Mouse (Mus musculus): Measurements from ENCODE around the gene Mrps21. TPM values are rescaled to one million over a fixed set of nuclear protein-coding genes. Genes with fewer than 3 reads are reported as not detected.

The Mrps21 gene
- total and polyA plus RNA-seq, 2 experiments from 2014 or later: 88.3 to 241 TPM

DNA sequence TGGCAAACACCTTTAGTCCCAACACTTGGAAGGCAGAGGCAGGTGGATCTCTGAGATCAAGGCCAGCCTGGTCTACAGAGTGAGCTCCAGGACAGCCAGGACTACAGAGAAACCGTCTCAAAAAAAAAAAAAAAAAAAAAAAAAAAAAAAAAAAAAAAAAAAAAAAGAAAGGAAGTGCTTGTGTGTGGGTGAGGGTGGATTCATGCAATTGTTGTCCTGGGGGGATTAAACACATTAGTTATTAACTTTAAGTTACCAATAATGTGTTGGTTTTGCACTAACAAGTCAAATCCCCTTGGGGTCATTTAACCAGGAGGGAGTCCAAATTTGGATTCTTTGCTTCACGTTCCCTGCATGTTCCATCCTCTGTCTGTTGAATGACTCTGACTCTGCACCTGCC is 45.0 kb downstream of the Mrps21 start:
- Histone ChIP-seq H3K4me2 (ENCODE audit: low read depth, low read length, poor library complexity, severe bottlenecking) (no peak overlapping the region), H3K4me3 (ENCODE audit: low read depth, low read length) (no peak overlapping the region), H3K9ac (replicated peaks; ENCODE audit: low read length, poor library complexity, severe bottlenecking) (no peak overlapping the region), H3K36me3 (ENCODE audit: insufficient read depth, low read length) (peaks cover 14% of the 10 kb centered on the region), H3K27ac (ENCODE audit: low read depth, low read length) (no peak overlapping the region), H3K9me3 (ENCODE audit: low read length) (no peaks in the 10 kb centered on the region), H3K4me1 (ENCODE audit: insufficient read depth, low read length) (no peaks in the 10 kb centered on the region), H3K27me3 (ENCODE audit: insufficient read depth, low read length) (no peaks in the 10 kb centered on the region)
- DNase-seq (ENCODE audit: low spot score): no peak
- no peak for ATAC-seq (ENCODE audit: low FRiP score)
- TF ChIP-seq CTCF (IDR thresholded peaks at IDR 0.05): no peak
- WGBS: 58% methylated on average over 2 of the region's 2 CpGs

DNA sequence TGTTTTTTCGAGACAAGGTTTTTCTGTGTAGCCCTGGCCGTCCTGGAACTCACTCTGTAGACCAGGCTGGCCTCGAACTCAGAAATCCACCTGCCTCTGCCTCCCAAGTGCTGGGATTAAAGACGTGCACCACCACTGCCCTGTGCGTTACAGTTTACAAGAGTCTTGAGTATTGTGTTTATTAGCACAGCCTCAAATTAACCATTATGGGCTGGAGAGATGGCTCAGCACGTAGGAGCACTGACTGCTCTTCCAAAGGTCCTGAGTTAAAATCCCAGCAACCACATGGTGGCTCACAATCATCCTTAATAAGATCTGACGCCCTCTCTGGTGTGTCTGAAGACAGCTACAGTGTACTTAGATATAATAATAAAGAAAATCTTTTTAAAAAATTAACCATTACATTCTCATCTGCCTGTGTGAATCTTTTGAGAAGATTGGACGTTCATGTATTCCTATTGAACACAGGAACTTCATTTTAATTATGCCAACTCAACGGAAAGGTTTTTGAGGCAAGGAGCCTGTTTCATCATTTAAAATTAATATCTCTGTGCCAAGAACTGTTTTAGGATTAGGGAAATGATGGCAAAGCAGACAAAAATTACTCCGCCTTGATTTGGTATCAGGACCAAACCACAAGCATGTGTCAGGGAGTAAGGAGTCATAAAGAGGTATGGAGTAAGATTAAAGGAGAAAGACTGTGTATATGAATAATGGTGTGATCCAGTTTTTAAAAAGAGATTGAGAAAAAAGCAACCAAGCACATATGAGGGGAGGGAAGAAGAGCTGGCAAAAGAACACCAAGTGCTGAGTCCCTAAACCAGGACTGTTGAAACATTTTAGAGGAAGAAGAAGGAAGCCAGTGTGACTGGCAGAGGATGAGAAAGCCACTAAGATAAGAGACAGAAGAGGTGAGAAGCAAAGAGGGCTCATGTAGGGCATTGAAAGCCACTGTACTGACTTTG is 51.0 kb downstream of the Mrps21 start:
- Histone ChIP-seq H3K4me2 (ENCODE audit: low read depth, low read length, poor library complexity, severe bottlenecking) (peak overlapping the region; percentile 54), H3K4me1 (ENCODE audit: insufficient read depth, low read length) (peaks cover 8% of the 10 kb centered on the region; the same call in 1 of the 2 replicates), H3K9ac (replicated peaks; ENCODE audit: low read length, poor library complexity, severe bottlenecking) (peak overlapping the region; percentile 64), H3K9me3 (ENCODE audit: low read length) (no peaks in the 10 kb centered on the region), H3K36me3 (ENCODE audit: insufficient read depth, low read length) (no peaks in the 10 kb centered on the region), H3K27me3 (ENCODE audit: insufficient read depth, low read length) (no peaks in the 10 kb centered on the region), H3K4me3 (ENCODE audit: low read depth, low read length) (peak overlapping the region; percentile 76), H3K27ac (ENCODE audit: low read depth, low read length) (peak overlapping the region; percentile 97)
- TF ChIP-seq CTCF (IDR thresholded peaks at IDR 0.05): peak; percentile 43
- WGBS: 27% methylated on average over 10 of the region's 10 CpGs
- ATAC-seq (ENCODE audit: low FRiP score): no peak
- DNase-seq (ENCODE audit: low spot score): peak; percentile 9

GRCm38 (mm10) chr3:95819351-95819985 is 51.9 kb downstream of the Mrps21 start:
- no peaks in the 10 kb centered on the region for H3K9me3 ChIP-seq (ENCODE audit: low read length)
- H3K9ac ChIP-seq (replicated peaks; ENCODE audit: low read length, poor library complexity, severe bottlenecking): peak overlapping the region; percentile 64
- H3K27ac ChIP-seq (ENCODE audit: low read depth, low read length): peak overlapping the region; percentile 100
- H3K4me3 ChIP-seq (ENCODE audit: low read depth, low read length): peak overlapping the region; percentile 76
- peak overlapping the region; percentile 54 for H3K4me2 ChIP-seq (ENCODE audit: low read depth, low read length, poor library complexity, severe bottlenecking)
- no peaks in the 10 kb centered on the region for H3K27me3 ChIP-seq (ENCODE audit: insufficient read depth, low read length)
- under 1% methylated on average over 49 of the region's 49 CpGs for WGBS
- DNase-seq (ENCODE audit: low spot score) (peak; percentile 100), ATAC-seq (ENCODE audit: low FRiP score) (peak; percentile 96)
- H3K4me1 ChIP-seq (ENCODE audit: insufficient read depth, low read length): peaks cover 9% of the 10 kb centered on the region; the same call in 1 of the 2 replicates
- no peaks in the 10 kb centered on the region for H3K36me3 ChIP-seq (ENCODE audit: insufficient read depth, low read length)
- peak; percentile 27; the same call in 1 of the 2 replicates for TF ChIP-seq CTCF (IDR thresholded peaks at IDR 0.05)

DNA sequence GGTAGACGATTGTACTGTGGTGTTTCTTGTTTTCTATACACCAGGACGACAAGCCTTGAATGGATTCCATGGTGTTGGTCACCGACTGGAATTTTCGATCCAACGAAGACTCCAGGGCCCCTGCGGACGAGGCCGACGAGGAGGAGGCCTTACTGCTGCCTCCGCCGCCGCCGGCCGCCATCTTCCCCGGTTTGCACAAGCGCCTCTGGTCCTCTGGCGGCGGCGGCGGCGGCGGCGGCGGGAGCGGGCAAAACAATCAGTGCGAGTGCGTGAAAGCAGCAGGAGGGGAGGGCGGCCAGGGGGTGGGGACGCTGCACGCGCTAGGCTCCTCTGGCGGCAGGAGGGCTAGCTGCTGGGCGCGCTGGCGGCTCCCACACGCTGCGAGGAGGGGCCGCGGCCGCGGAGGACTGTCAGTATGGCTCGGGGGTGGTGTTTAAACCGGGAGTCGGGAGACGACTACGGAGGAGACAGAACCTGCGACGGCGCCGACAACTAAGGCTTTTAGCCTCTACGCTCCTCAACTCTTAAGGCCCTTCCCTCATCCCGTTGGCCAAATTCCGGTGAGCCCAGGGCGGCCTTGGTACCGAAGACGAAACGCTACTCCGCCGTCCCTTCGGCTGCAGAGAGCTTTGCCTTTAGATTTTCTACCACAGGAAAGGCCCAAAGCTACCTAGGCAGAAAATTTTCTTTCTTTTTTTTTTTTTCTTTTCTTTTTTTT is 52.6 kb downstream of the Mrps21 start, which contains the start of gene Rprd2:
Gene Rprd2, minus strand, starts transcription at position 293 of the 718 bp plus-strand sequence.
- ATAC-seq (ENCODE audit: low FRiP score) (peak; percentile 68), DNase-seq (ENCODE audit: low spot score) (peak; percentile 79)
- Histone ChIP-seq H3K4me1 (ENCODE audit: insufficient read depth, low read length) (peaks cover 9% of the 10 kb centered on the region; the same call in 1 of the 2 replicates), H3K9me3 (ENCODE audit: low read length) (no peaks in the 10 kb centered on the region), H3K9ac (replicated peaks; ENCODE audit: low read length, poor library complexity, severe bottlenecking) (peak within 1 kb of the TSS; percentile 99), H3K36me3 (ENCODE audit: insufficient read depth, low read length) (no peaks in the 10 kb centered on the region), H3K4me2 (ENCODE audit: low read depth, low read length, poor library complexity, severe bottlenecking) (peak within 1 kb of the TSS; percentile 57), H3K27ac (ENCODE audit: low read depth, low read length) (peak within 1 kb of the TSS; percentile 100), H3K27me3 (ENCODE audit: insufficient read depth, low read length) (no peaks in the 10 kb centered on the region), H3K4me3 (ENCODE audit: low read depth, low read length) (peak within 1 kb of the TSS; percentile 76)
- WGBS: under 1% methylated on average over 51 of the region's 60 CpGs
- peak; percentile 29 for TF ChIP-seq CTCF (IDR thresholded peaks at IDR 0.05)

GRCm38 (mm10) chr3:95818026-95818511 is 53.2 kb downstream of the Mrps21 start:
- no peak for ATAC-seq (ENCODE audit: low FRiP score)
- peak overlapping the region; percentile 100 for H3K27ac ChIP-seq (ENCODE audit: low read depth, low read length)
- WGBS: under 1% methylated on average over 21 of the region's 21 CpGs
- H3K4me2 ChIP-seq (ENCODE audit: low read depth, low read length, poor library complexity, severe bottlenecking): peak overlapping the region; percentile 57
- no peaks in the 10 kb centered on the region for H3K27me3 ChIP-seq (ENCODE audit: insufficient read depth, low read length)
- DNase-seq (ENCODE audit: low spot score): peak; percentile 57
- peak overlapping the region; percentile 99 for H3K9ac ChIP-seq (replicated peaks; ENCODE audit: low read length, poor library complexity, severe bottlenecking)
- TF ChIP-seq CTCF (IDR thresholded peaks at IDR 0.05): no peak
- H3K9me3 ChIP-seq (ENCODE audit: low read length): no peaks in the 10 kb centered on the region
- H3K36me3 ChIP-seq (ENCODE audit: insufficient read depth, low read length): no peaks in the 10 kb centered on the region
- H3K4me3 ChIP-seq (ENCODE audit: low read depth, low read length): peak overlapping the region; percentile 76
- peaks cover 9% of the 10 kb centered on the region; the same call in 1 of the 2 replicates for H3K4me1 ChIP-seq (ENCODE audit: insufficient read depth, low read length)

Measured in midbrain, postnatal 0 days (tissue).